14 mouse cellular contexts compared by ENCODE assay signal in genomic region chr4:104705664-104706645, GRCm38 (mm10).
DNase-seq lines count a peak whose midpoint lies in the region; ATAC-seq lines count a peak whose summit lies in the region.
"Had no signal": no experiment of that assay in that cellular context is flagged by ENCODE, and none has a peak within 500 bp of the region (broad histone marks: within the 10 kb centered on the region; RNA-seq: fewer than 3 reads in every experiment).

No protein-coding gene starts in this region.

- 62% methylated on average over 10 of the region's 10 CpGs for WGBS in forebrain, embryonic 13.5 days
- WGBS in forebrain, embryonic 11.5 days: 74% methylated on average over 10 of the region's 10 CpGs

- peak overlapping the region; percentile 12; the same call in 1 of the 2 replicates for H3K27ac ChIP-seq in forebrain, embryonic 13.5 days
- H3K27ac ChIP-seq in forebrain, embryonic 11.5 days (ENCODE audit: low read depth, low read length): no peak overlapping the region
- H3K27ac ChIP-seq: gastrocnemius, adult 2 months; limb, embryonic 13.5 days; macrophage; stomach, embryonic 15.5 days had no signal

- no peak overlapping the region for H3K9ac ChIP-seq in forebrain, embryonic 13.5 days
- H3K9ac ChIP-seq in forebrain, embryonic 11.5 days (ENCODE audit: low read length): no peak overlapping the region
- H3K9ac ChIP-seq: limb, embryonic 13.5 days; stomach, embryonic 15.5 days had no signal

- ATAC-seq in forebrain, embryonic 13.5 days: peak; percentile 70; the same call in 1 of the 2 replicates
- no peak for ATAC-seq in forebrain, embryonic 11.5 days (replicated peaks; ENCODE audit: low FRiP score)
- ATAC-seq in granulocyte monocyte progenitor cell, adult 5-6 weeks (replicated peaks; ENCODE audit: poor library complexity, severe bottlenecking): peak; percentile 89
- no peak for ATAC-seq in activated CD4-positive, CD25-positive, alpha-beta regulatory T cell, adult 4 months

- H3K9me3 ChIP-seq in forebrain, embryonic 13.5 days (replicated peaks): no peaks in the 10 kb centered on the region
- H3K9me3 ChIP-seq in forebrain, embryonic 11.5 days (ENCODE audit: control insufficient read depth, low read length): no peaks in the 10 kb centered on the region
- H3K9me3 ChIP-seq: limb, embryonic 13.5 days; stomach, embryonic 15.5 days had no signal

- H3K4me2 ChIP-seq in forebrain, embryonic 13.5 days: no peak overlapping the region
- H3K4me2 ChIP-seq in forebrain, embryonic 11.5 days (ENCODE audit: low read depth, low read length, severe bottlenecking): no peak overlapping the region
- H3K4me2 ChIP-seq: limb, embryonic 13.5 days; stomach, embryonic 15.5 days had no signal

- no peaks in the 10 kb centered on the region for H3K36me3 ChIP-seq in forebrain, embryonic 13.5 days (ENCODE audit: poor library complexity, severe bottlenecking)
- no peaks in the 10 kb centered on the region for H3K36me3 ChIP-seq in forebrain, embryonic 11.5 days (ENCODE audit: control insufficient read depth, insufficient read depth, low read length)
- H3K36me3 ChIP-seq: limb, embryonic 13.5 days; stomach, embryonic 15.5 days had no signal

- peaks cover 34% of the 10 kb centered on the region for H3K4me1 ChIP-seq in forebrain, embryonic 13.5 days
- no peaks in the 10 kb centered on the region for H3K4me1 ChIP-seq in forebrain, embryonic 11.5 days (replicated peaks; ENCODE audit: control insufficient read depth, insufficient read depth, low read length)
- H3K4me1 ChIP-seq: stomach, embryonic 15.5 days had no signal

- no peak for DNase-seq in forebrain, embryonic 11.5 days (ENCODE audit: low spot score)
- peak; percentile 69 for DNase-seq in layer of hippocampus, adult 9-11 months
- DNase-seq in layer of hippocampus, postnatal 25 days (ENCODE audit: extremely low spot score in 1 of 2, low spot score in 1 of 2): no peak
- DNase-seq in cerebellum, adult 11-12 months: peak; percentile 79
- DNase-seq in kidney, postnatal 25 days: no peak
- DNase-seq: gastrocnemius, adult 2 months; heart, postnatal 14 days; kidney, adult 11 months had no signal

- H3K27me3 ChIP-seq in forebrain, embryonic 13.5 days: no peaks in the 10 kb centered on the region
- H3K27me3 ChIP-seq in forebrain, embryonic 11.5 days (ENCODE audit: control insufficient read depth, insufficient read depth, low read length): no peaks in the 10 kb centered on the region
- H3K27me3 ChIP-seq: stomach, embryonic 15.5 days had no signal

- no peak overlapping the region for H3K4me3 ChIP-seq in forebrain, embryonic 13.5 days
- no peak overlapping the region for H3K4me3 ChIP-seq in forebrain, embryonic 11.5 days (ENCODE audit: low read depth, low read length)
- H3K4me3 ChIP-seq: gastrocnemius, adult 2 months; limb, embryonic 13.5 days; stomach, embryonic 15.5 days had no signal

Comparison
In these comparisons a context has a peak if more than half of its experiments do, and no peak if none do; other contexts are left out.
1. ATAC-seq: peak in forebrain, embryonic 13.5 days (single experiment) and granulocyte monocyte progenitor cell, adult 5-6 weeks (single experiment); none in forebrain, embryonic 11.5 days (single experiment) and activated CD4-positive, CD25-positive, alpha-beta regulatory T cell, adult 4 months (single experiment).
2. DNase-seq: peak in layer of hippocampus, adult 9-11 months (single experiment) and cerebellum, adult 11-12 months (single experiment); none in forebrain, embryonic 11.5 days (single experiment), layer of hippocampus, postnatal 25 days (0 of 2) and kidney, postnatal 25 days (0 of 2).